Mouse (Mus musculus) megakaryocyte, embryonic 14.5 days (primary cell): Measurements from ENCODE around the gene Hnrnpl.

Experiments used
- FLI1 ChIP-seq: IDR thresholded peaks from 2 replicates; pipeline ENCODE4 v1.6.1; 2012; ENCODE audit warnings: low read length, inconsistent platforms, mixed read lengths
- GATA1 ChIP-seq: IDR thresholded peaks from 3 replicates; pipeline ENCODE4 v1.6.1; 2012; ENCODE audit warnings: mixed read lengths, low read length, inconsistent platforms, borderline replicate concordance

GRCm38 (mm10) chr7:28826402-28826772 lies 18.0 kb downstream of the Hnrnpl start:
- TF ChIP-seq FLI1 (no peak), GATA1 (no peak)
